Mouse (Mus musculus) gastrocnemius, adult 2 months (tissue): ENCODE measurements around the gene Imp4. TPM values are rescaled to one million over a fixed set of nuclear protein-coding genes. Genes with fewer than 3 reads are reported as not detected.

Source experiments
- DNase-seq: peaks from one replicate; pipeline ENCODE4 v3.0.0; 2022
- H3K27ac ChIP-seq: fragments of 200-600 bp; 2 replicates; pipeline ENCODE4 v1.8.1; 2022; ENCODE audit warnings: mild to moderate bottlenecking
- H3K4me3 ChIP-seq: fragments of 200-600 bp; 2 replicates; pipeline ENCODE4 v1.8.1; 2022; ENCODE audit warnings: mild to moderate bottlenecking, moderate library complexity
- CTCF ChIP-seq: fragments of 200-600 bp; IDR thresholded peaks from 2 replicates; pipeline ENCODE4 v1.8.1; 2022; ENCODE audit warnings: antibody characterized with exemption, mild to moderate bottlenecking, moderate library complexity
- intact Hi-C: fragments of 180-260 bp; cut with DNase I; formaldehyde crosslinking; loops from one replicate; pipeline ENCODE4 v1.15.1; 2025
- total RNA-seq, 2 experiments: library from RNA; stranded (reverse); gene quantifications; 2 replicates each; pipeline ENCODE4 v1.2.3; 2021

Gene Imp4
- total RNA-seq, 2 experiments from 2014 or later = 8.7 to 14.0 TPM

DNA sequence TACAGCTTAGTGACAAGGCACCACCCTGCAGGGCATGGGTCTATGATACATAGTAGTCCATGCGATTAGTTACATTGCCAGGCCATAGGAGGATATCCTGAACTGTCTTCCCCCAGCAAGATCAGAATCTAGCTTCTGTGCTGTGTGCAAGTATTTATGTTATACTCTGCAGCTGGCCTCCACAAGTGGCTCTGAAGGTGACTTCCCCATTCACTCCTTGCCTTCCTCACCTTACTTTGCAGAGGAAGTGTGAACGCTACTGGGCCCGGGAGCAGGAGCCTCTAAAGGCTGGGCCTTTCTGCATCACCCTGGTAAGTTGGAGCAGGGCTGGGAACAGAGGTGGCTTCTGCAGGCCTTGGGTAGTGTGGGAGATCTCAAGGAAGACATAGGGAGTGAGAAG lies 28.4 kb downstream of the Imp4 start:
- no peak for TF ChIP-seq CTCF
- intact Hi-C loops = no loop called here
- no peak overlapping the region for H3K4me3 ChIP-seq
- no peak overlapping the region for H3K27ac ChIP-seq
- no peak for DNase-seq

GRCm38 (mm10) chr1:34468500-34468899 lies 28.8 kb downstream of the Imp4 start:
- TF ChIP-seq CTCF = no peak
- no peak overlapping the region for H3K27ac ChIP-seq
- intact Hi-C loops = no loop called here
- DNase-seq = no peak
- H3K4me3 ChIP-seq = no peak overlapping the region

- intact Hi-C loops = no loop called here
- Histone ChIP-seq H3K27ac (no peak overlapping the region), H3K4me3 (no peak overlapping the region)
- TF ChIP-seq CTCF = no peak
- DNase-seq = no peak
These were observed 30.1 kb downstream of the Imp4 start for GRCm38 (mm10) chr1:34469801-34470200.

DNA sequence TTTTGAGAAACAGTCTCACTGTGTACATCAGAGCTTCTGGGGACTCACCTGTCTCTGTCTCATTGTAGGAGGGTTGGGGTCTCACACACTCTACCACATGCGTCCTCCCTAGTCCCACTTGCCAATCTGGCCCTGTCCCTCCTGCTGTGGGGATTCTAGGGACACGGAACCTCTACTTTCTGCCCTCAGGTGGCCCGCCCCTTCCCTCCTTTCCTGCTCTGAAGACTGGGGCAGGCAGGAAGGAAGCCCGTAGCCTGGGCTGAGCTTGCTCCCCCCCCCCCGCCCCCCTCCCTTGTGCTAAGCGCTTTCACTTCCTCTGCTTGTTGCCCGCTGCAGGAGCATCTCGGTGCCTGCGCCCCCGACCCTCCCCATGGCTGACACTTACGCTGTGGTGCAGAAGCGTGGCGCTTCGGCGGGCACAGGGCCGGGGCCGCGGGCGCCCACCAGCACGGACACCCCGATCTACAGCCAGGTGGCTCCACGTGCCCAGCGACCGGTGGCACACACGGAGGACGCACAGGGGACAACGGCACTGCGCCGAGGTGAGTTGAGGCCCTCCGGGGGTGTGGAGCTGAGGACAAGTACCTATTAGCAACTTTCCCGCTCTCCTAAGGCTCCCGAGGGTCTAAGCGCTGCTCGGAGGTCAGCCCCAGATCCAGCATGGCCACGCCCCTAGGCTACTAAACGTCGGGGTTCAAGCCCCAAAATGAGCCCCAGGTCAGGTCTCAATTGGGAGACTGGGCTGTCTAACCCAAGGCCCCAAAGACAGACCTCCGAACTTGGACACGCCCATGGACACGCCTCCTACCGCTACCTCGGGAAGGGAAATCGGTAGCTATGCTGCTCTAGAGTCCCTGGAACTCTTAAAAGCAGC lies 33.0 kb downstream of the Imp4 start:
- H3K27ac ChIP-seq = peak overlapping the region; percentile 25

DNA sequence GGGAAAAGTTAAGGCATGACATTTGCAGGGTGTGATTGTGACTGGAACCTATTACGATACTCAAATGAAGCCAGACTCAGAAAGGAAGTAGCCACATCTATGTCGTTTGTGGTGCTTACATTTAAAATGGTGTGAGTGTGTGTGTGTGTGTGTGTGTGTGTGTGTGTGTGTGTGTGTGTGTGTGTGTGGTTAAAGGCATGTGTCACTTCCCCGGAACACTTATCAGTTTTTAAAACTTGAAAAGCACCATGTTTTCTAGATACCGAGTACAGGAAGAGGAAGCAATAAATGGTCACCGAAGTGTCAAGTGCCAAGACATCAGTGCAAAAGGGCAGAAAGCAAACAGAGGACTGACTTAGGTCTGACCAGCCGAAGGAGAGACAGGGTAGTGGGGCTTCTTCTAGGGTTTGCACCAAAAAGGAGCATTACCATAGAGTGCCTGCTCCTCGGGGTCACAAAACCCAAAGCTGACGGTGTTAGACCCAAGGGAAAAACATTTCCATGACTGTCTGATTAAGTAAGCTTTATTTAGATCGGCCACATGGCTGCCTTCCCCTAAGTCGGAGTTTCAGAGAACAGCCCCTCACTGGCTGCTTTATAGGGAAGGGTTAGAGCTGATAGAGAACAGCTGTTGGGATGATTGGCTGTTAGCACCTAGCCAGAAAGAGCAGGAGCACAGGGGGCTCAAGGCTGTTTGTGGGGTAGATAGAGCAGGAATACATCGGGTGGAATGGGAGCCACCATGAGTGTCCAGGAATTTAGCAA lies 39.4 kb downstream of the Imp4 start:
- intact Hi-C loops = no loop called here

More for the DNA sequence above, 33.0 kb downstream of the Imp4 start:
- DNase-seq = peak; percentile 48
- intact Hi-C loops = no loop called here
- no peak; the same call in 1 of the 2 replicates for TF ChIP-seq CTCF
- H3K4me3 ChIP-seq = peak overlapping the region; percentile 87

GRCm38 (mm10) chr1:34480801-34481200 lies 41.1 kb downstream of the Imp4 start:
- Histone ChIP-seq H3K27ac (no peak overlapping the region), H3K4me3 (no peak overlapping the region)
- intact Hi-C loops = no loop called here
- DNase-seq = no peak
- TF ChIP-seq CTCF = no peak

More for the DNA sequence above, 39.4 kb downstream of the Imp4 start:
- no peak for DNase-seq
- H3K27ac ChIP-seq = no peak overlapping the region
- H3K4me3 ChIP-seq = no peak overlapping the region
- no peak for TF ChIP-seq CTCF

DNA sequence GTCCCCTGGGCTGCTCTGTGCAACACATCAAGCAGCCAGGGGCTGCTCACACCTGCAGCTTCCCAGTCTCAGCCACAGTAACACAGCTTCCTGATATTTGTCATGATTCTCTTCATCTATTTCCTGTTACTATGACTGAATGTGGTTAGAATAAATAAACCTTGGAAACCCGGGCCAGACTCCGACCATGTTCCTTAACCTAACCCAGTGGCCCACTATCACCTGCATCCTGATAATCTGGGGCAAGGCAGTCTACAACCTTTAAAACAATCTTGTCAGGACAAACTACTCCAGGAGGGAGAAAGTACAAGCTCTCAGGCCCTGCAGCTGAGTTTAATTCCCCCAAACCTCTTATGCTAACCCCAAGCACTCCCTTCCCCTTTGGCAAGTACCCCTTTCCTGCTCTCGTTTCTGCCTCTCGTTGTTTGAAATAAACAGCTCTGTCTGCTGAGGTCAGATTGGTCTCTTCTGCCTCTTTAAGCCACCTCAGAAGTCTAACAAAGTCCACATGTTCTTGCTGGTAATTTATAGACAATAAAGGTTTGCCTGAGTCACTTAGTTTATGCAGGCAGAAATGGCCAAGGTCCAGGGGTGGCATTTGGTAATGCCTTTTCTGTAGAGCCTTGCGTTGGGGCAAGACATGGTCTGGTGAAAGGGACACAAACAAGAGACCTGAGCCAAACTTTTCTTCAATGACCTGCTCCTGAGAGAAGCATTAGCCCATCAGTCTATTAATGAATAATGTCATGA lies 42.4 kb downstream of the Imp4 start:
- TF ChIP-seq CTCF = no peak
- intact Hi-C loops = no loop called here
- DNase-seq = no peak
- no peak overlapping the region for H3K4me3 ChIP-seq
- no peak overlapping the region for H3K27ac ChIP-seq

- intact Hi-C loops = no loop called here
- H3K27ac ChIP-seq = no peak overlapping the region
- DNase-seq = no peak
- TF ChIP-seq CTCF = no peak
- H3K4me3 ChIP-seq = no peak overlapping the region
These were observed 44.8 kb downstream of the Imp4 start for GRCm38 (mm10) chr1:34484470-34484869.

DNA sequence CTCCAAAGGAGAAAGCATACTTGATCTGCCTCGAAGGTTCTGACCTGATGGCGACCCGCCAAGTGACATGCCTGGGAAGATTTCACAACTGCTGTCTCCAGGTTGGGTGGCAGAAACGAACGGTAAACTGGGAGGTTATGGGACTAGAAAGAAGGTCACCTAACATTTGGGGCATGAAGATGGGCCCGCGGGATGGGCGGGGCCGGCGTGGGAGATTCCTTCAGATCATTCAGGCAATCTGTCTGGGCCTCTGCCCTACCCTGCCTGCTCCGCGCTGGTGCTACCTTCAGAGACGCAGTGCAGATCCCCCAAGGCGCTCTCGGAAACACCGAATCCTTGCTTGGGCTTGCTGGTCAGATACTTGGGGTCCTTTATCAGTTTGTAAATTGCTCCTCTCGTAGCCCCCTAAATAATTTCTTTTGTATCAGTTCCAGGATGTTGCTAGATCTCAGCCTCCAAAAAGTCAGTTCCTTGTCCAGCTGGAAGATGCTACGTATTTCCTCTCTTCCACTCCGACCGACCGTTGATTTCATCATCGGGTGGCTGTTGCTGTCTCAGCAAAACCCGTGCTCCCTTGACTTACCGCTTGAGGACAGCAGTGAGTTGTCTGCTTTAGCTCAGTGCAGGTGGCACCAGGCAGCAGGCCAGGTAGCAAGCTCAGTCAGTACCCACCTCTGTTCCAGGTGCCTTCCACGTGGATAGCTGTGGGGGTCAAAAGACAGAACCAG lies 46.0 kb downstream of the Imp4 start:
- intact Hi-C loops = no loop called here
- Histone ChIP-seq H3K4me3 (peak overlapping the region; percentile 58), H3K27ac (peak overlapping the region; percentile 21; the same call in 1 of the 2 replicates)
- peak; percentile 48 for TF ChIP-seq CTCF
- peak; percentile 49 for DNase-seq

GRCm38 (mm10) chr1:34487383-34487782 lies 47.7 kb downstream of the Imp4 start:
- peak; percentile 27; the same call in 1 of the 2 replicates for TF ChIP-seq CTCF
- H3K27ac ChIP-seq = no peak overlapping the region
- intact Hi-C loops = no loop called here
- no peak overlapping the region for H3K4me3 ChIP-seq
- no peak for DNase-seq

- no peak for DNase-seq
- intact Hi-C loops = no loop called here
- no peak overlapping the region for H3K27ac ChIP-seq
- TF ChIP-seq CTCF = no peak
- H3K4me3 ChIP-seq = no peak overlapping the region
These were observed 50.3 kb downstream of the Imp4 start for GRCm38 (mm10) chr1:34489852-34490541.
